Mouse (Mus musculus) CH12.LX (cell line): ENCODE measurements at regions not wholly inside any gene's neighbourhood (a gene's known extent, or its start where the extent isn't known, plus 50 kb on each side); places are given as distances from the start of the nearest gene placed in this dataset.

ENCODE experiments used
- DNase-seq: peaks from one replicate; pipeline ENCODE4 v3.0.0-alpha.2; 2013; ENCODE audit errors: extremely low read depth
- H3K27ac ChIP-seq: 2 replicates; pipeline ENCODE4 v1.5.1; 2012; ENCODE audit warnings: low read depth, mild to moderate bottlenecking, control low read depth, moderate library complexity; ENCODE audit not compliant: insufficient read depth
- H3K27me3 ChIP-seq: replicated peaks from 2 replicates; pipeline ENCODE3; 2012; ENCODE audit warnings: inconsistent platforms
- H3K36me3 ChIP-seq, 2 experiments: replicated peaks in 1 of 2; 2 replicates each; pipeline versions ENCODE3 to v1.6.1; 2012; ENCODE audit warnings: inconsistent platforms in 1 of 2, low read length in 1 of 2, mild to moderate bottlenecking in 1 of 2, mixed read lengths in 1 of 2, moderate library complexity in 1 of 2; ENCODE audit not compliant: control insufficient read depth in 1 of 2, insufficient read depth in 1 of 2
- H3K4me1 ChIP-seq, 2 experiments: 2 replicates each; pipeline ENCODE4 v1.6.1; 2012; ENCODE audit warnings: inconsistent platforms in 1 of 2, moderate library complexity in 1 of 2; ENCODE audit not compliant: insufficient read depth in 2 of 2, control insufficient read depth in 1 of 2
- H3K4me2 ChIP-seq: 2 replicates; pipeline ENCODE4 v1.6.1; 2012; ENCODE audit warnings: low read depth, mild to moderate bottlenecking, control low read depth; ENCODE audit not compliant: poor library complexity, insufficient read depth, severe bottlenecking
- H3K4me3 ChIP-seq, 3 experiments: fragments of 150-350 bp in 1 of 3; sonication (generic) in 1 of 3; replicated peaks in 1 of 3; 2 replicates each; pipeline versions ENCODE3 to v1.5.1; 2011 to 2012; ENCODE audit warnings: low read depth in 2 of 3, low read length in 2 of 3, mild to moderate bottlenecking in 2 of 3, moderate library complexity in 2 of 3, control low read depth in 1 of 3, improper control_type of control experiment in 1 of 3, inconsistent platforms in 1 of 3, mixed read lengths in 1 of 3; ENCODE audit not compliant: poor library complexity in 1 of 3
- H3K79me2 ChIP-seq: replicated peaks from 2 replicates; pipeline ENCODE4 v1.6.1; 2012; ENCODE audit warnings: mild to moderate bottlenecking, moderate library complexity; ENCODE audit not compliant: control insufficient read depth, poor library complexity, insufficient read depth, severe bottlenecking; ENCODE audit errors: extremely low read depth
- H3K9ac ChIP-seq: 2 replicates; pipeline ENCODE4 v1.6.1; 2012; ENCODE audit warnings: low read depth, mild to moderate bottlenecking, control low read depth, moderate library complexity; ENCODE audit not compliant: insufficient read depth
- H3K9me3 ChIP-seq: replicated peaks from 2 replicates; pipeline ENCODE3; 2012; ENCODE audit warnings: low read length, inconsistent platforms, mixed read lengths
- BHLHE40 ChIP-seq: IDR thresholded peaks from 2 replicates; pipeline ENCODE4 v1.6.1; 2011; ENCODE audit warnings: mild to moderate bottlenecking, low read depth, low read length, improper control_type of control experiment
- CHD2 ChIP-seq: IDR thresholded peaks from 2 replicates; pipeline ENCODE4 v1.6.1; 2011; ENCODE audit warnings: low read length, improper control_type of control experiment
- CTCF ChIP-seq, 2 experiments: IDR thresholded peaks in 1 of 2; conservative IDR thresholded peaks in 1 of 2; 2 replicates each; pipeline ENCODE4 v1.5.1; 2011 to 2012; ENCODE audit warnings: low read depth in 2 of 2, low read length in 2 of 2, improper control_type of control experiment in 1 of 2, inconsistent platforms in 1 of 2, mild to moderate bottlenecking in 1 of 2, moderate library complexity in 1 of 2
- E2F4 ChIP-seq: IDR thresholded peaks from 2 replicates; pipeline ENCODE4 v1.6.1; 2011; ENCODE audit warnings: low read depth, low read length, improper control_type of control experiment; ENCODE audit not compliant: insufficient replicate concordance
- ETS1 ChIP-seq: conservative IDR thresholded peaks from 2 replicates; pipeline ENCODE4 v1.6.1; 2012; ENCODE audit warnings: low read depth, mild to moderate bottlenecking, inconsistent platforms, low read length, improper control_type of control experiment, moderate library complexity
- GABPA ChIP-seq: IDR thresholded peaks from 2 replicates; pipeline ENCODE4 v1.6.1; 2012; ENCODE audit warnings: low read depth, low read length, improper control_type of control experiment, inconsistent platforms; ENCODE audit not compliant: insufficient replicate concordance
- HCFC1 ChIP-seq: IDR thresholded peaks from 2 replicates; pipeline ENCODE4 v1.6.1; 2012; ENCODE audit warnings: low read depth, mild to moderate bottlenecking, inconsistent platforms, low read length, improper control_type of control experiment
- JUN ChIP-seq: IDR thresholded peaks from 2 replicates; pipeline ENCODE4 v1.6.1; 2011; ENCODE audit warnings: low read depth, mild to moderate bottlenecking, low read length, improper control_type of control experiment, moderate library complexity; ENCODE audit not compliant: insufficient read depth
- JUND ChIP-seq: conservative IDR thresholded peaks from 2 replicates; pipeline ENCODE4 v1.6.1; 2011; ENCODE audit warnings: low read depth, low read length, improper control_type of control experiment
- MAFK ChIP-seq: IDR thresholded peaks from 2 replicates; pipeline ENCODE4 v1.6.1; 2011; ENCODE audit warnings: low read length, improper control_type of control experiment; ENCODE audit not compliant: insufficient replicate concordance
- MEF2A ChIP-seq: IDR thresholded peaks from 2 replicates; pipeline ENCODE4 v1.6.1; 2014; ENCODE audit warnings: low read depth, mild to moderate bottlenecking, inconsistent platforms, low read length, improper control_type of control experiment, borderline replicate concordance
- NELFE ChIP-seq: IDR thresholded peaks from 2 replicates; pipeline ENCODE4 v1.6.1; 2011; ENCODE audit warnings: low read depth, low read length, improper control_type of control experiment
- PAX5 ChIP-seq: IDR thresholded peaks from 2 replicates; pipeline ENCODE4 v1.6.1; 2012; ENCODE audit warnings: low read length, inconsistent platforms, mixed read lengths
- POLR2AphosphoS2 ChIP-seq: IDR thresholded peaks from 2 replicates; pipeline ENCODE4 v1.6.1; 2011; ENCODE audit warnings: low read depth, low read length, improper control_type of control experiment
- RCOR1 ChIP-seq: conservative IDR thresholded peaks from 2 replicates; pipeline ENCODE4 v1.6.1; 2012; ENCODE audit warnings: low read depth, mild to moderate bottlenecking, inconsistent platforms, low read length, improper control_type of control experiment
- SIN3A ChIP-seq: IDR thresholded peaks from 2 replicates; pipeline ENCODE4 v1.6.1; 2012; ENCODE audit warnings: low read length, improper control_type of control experiment, inconsistent platforms
- TBP ChIP-seq: conservative IDR thresholded peaks from 2 replicates; pipeline ENCODE4 v1.6.1; 2011; ENCODE audit warnings: low read depth, low read length, improper control_type of control experiment
- TCF12 ChIP-seq: IDR thresholded peaks from 2 replicates; pipeline ENCODE4 v1.6.1; 2014; ENCODE audit warnings: low read depth, mild to moderate bottlenecking, inconsistent platforms, low read length, improper control_type of control experiment
- UBTF ChIP-seq: IDR thresholded peaks from 2 replicates; pipeline ENCODE4 v1.6.1; 2012; ENCODE audit warnings: low read depth, mild to moderate bottlenecking, inconsistent platforms, low read length, improper control_type of control experiment, moderate library complexity
- USF2 ChIP-seq: conservative IDR thresholded peaks from 2 replicates; pipeline ENCODE4 v1.6.1; 2011; ENCODE audit warnings: low read depth, low read length, improper control_type of control experiment
- ZC3H11A ChIP-seq: IDR thresholded peaks from 2 replicates; pipeline ENCODE4 v1.6.1; 2012; ENCODE audit warnings: low read depth, mild to moderate bottlenecking, inconsistent platforms, low read length, improper control_type of control experiment
- ZNF384 ChIP-seq: IDR thresholded peaks from 2 replicates; pipeline ENCODE4 v1.6.1; 2012; ENCODE audit warnings: low read depth, low read length, improper control_type of control experiment, inconsistent platforms
- dilution Hi-C: fragments of 300-500 bp; cut with MboI; formaldehyde crosslinking; loops from 2 replicates; pipeline ENCODE4 v1.14.3; 2020; ENCODE audit warnings: low sequenced_read_pairs; ENCODE audit not compliant: extremely low pct_unique_long_range_greater_than_20kb, extremely low pct_ligation_motif_present
- in situ Hi-C: fragments of 300-500 bp; cut with MboI; formaldehyde crosslinking; loops from 3 replicates; pipeline ENCODE4 v1.14.3; 2019; ENCODE audit warnings: low sequenced_read_pairs, low pct_ligation_motif_present, low pct_unique_long_range_greater_than_20kb, mixed read lengths

DNA sequence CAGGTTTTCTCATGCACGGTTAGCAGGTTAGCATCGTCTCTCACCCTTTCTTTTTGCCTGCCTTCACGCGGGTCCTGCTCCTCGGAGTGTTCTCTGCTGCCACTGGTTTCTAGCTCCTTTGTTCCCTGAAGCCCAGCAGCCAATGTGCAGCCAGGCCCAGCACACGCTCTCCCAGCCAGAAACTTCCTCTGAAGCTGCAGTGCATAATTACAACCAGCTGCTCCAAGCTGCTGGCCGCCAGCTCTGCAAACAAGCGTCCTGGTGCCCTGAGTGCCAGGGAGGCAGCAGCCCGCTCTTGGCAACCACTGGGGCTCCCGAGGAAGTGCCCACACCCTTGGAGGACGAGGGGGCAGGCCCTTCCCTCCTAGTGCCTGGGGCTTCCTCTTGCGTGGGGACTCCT, 74.8 kb upstream of the Maml3 start:
- Histone ChIP-seq H3K4me2 (no peak overlapping the region), H3K4me1 (peaks cover 3 to 17% of the 10 kb centered on the region in 2 experiments; a peak in 2 of 4 replicates), H3K27me3 (no peaks in the 10 kb centered on the region), H3K79me2 (no peaks in the 10 kb centered on the region), H3K9me3 (no peaks in the 10 kb centered on the region), H3K4me3 (no peak overlapping the region), H3K9ac (no peak overlapping the region), H3K27ac (no peak overlapping the region), H3K36me3 (no peaks in the 10 kb centered on the region)
- dilution Hi-C loops (no loop called here), in situ Hi-C loops (no loop called here)
- TF ChIP-seq TCF12 = no peak
- no peak for TF ChIP-seq JUN
- no peak for TF ChIP-seq E2F4
- TF ChIP-seq PAX5 = no peak
- TF ChIP-seq SIN3A = no peak
- no peak for TF ChIP-seq USF2
- no peak for TF ChIP-seq CHD2
- no peak for TF ChIP-seq ETS1
- no peak for TF ChIP-seq TBP
- no peak for DNase-seq

- Histone ChIP-seq H3K79me2 (no peaks in the 10 kb centered on the region), H3K4me1 (peaks cover 3 to 17% of the 10 kb centered on the region in 2 experiments; a peak in 2 of 4 replicates), H3K27me3 (no peaks in the 10 kb centered on the region), H3K9me3 (no peaks in the 10 kb centered on the region), H3K4me2 (no peak overlapping the region), H3K4me3 (no peak overlapping the region), H3K9ac (no peak overlapping the region), H3K27ac (no peak overlapping the region), H3K36me3 (no peaks in the 10 kb centered on the region)
- no peak for DNase-seq
- TF ChIP-seq ZNF384 = no peak
- TF ChIP-seq HCFC1 = no peak
- no peak for TF ChIP-seq MAFK
- TF ChIP-seq JUND = no peak
- no peak for TF ChIP-seq CTCF (conservative IDR thresholded peaks at IDR 0.05 in 1 of 2, IDR thresholded peaks at IDR 0.05 in 1 of 2; ENCODE audit: low read depth in 2 of 2, low read length in 2 of 2)
- no peak for TF ChIP-seq NELFE
- no peak for TF ChIP-seq GABPA
- no peak for TF ChIP-seq RCOR1
- TF ChIP-seq POLR2AphosphoS2 = no peak
- TF ChIP-seq MEF2A = no peak
- TF ChIP-seq ZC3H11A = no peak
- TF ChIP-seq BHLHE40 = no peak
- TF ChIP-seq TBP = no peak
- no peak for TF ChIP-seq UBTF
- no peak for TF ChIP-seq PAX5
- in situ Hi-C loops (no loop called here), dilution Hi-C loops (no loop called here)
Measured at GRCm38 (mm10) chr3:52180306-52180705, 75.4 kb upstream of the Maml3 start.
